Mouse (Mus musculus) thymus, adult 2 months (tissue): Measurements from ENCODE around the gene Rffl. TPM values are rescaled to one million over a fixed set of nuclear protein-coding genes. Genes with fewer than 3 reads are reported as not detected.

Experiments used
- DNase-seq: peaks from one replicate; pipeline ENCODE4 v3.0.0; 2021
- H3K27ac ChIP-seq: fragments of 200-500 bp; 2 replicates; pipeline ENCODE4 v1.5.1; 2012; ENCODE audit warnings: low read length, control low read depth; ENCODE audit not compliant: control insufficient read depth, insufficient read depth
- H3K27me3 ChIP-seq: fragments of 200-500 bp; 2 replicates; pipeline ENCODE4 v1.6.1; 2012; ENCODE audit warnings: mild to moderate bottlenecking, low read length, moderate library complexity, mixed read lengths; ENCODE audit not compliant: control insufficient read depth, insufficient read depth
- H3K36me3 ChIP-seq: fragments of 200-500 bp; 2 replicates; pipeline ENCODE4 v1.6.1; 2012; ENCODE audit warnings: mild to moderate bottlenecking, low read length, moderate library complexity; ENCODE audit not compliant: control insufficient read depth, insufficient read depth
- H3K4me1 ChIP-seq: fragments of 200-500 bp; replicated peaks from 2 replicates; pipeline ENCODE4 v1.6.1; 2012; ENCODE audit warnings: low read length; ENCODE audit not compliant: control insufficient read depth, insufficient read depth
- H3K4me3 ChIP-seq: fragments of 200-500 bp; 2 replicates; pipeline ENCODE4 v1.5.1; 2012; ENCODE audit warnings: mild to moderate bottlenecking, low read length, control low read depth, moderate library complexity; ENCODE audit not compliant: control insufficient read depth, insufficient read depth
- CTCF ChIP-seq: fragments of 200-500 bp; IDR thresholded peaks from 2 replicates; pipeline ENCODE4 v1.5.1; 2012; ENCODE audit warnings: mild to moderate bottlenecking, control low read depth, low read length, moderate library complexity, borderline replicate concordance; ENCODE audit not compliant: control insufficient read depth, poor library complexity, insufficient read depth; ENCODE audit errors: extremely low read depth
- POLR2A ChIP-seq: fragments of 200-500 bp; IDR thresholded peaks from 2 replicates; pipeline ENCODE4 v1.6.1; 2012; ENCODE audit warnings: mild to moderate bottlenecking, low read length, control low read depth, moderate library complexity; ENCODE audit not compliant: control insufficient read depth, poor library complexity, insufficient read depth; ENCODE audit errors: extremely low read depth
- WGBS: fragments of 180-500 bp; shearing (Covaris S2); methylation state at CpG from one replicate; pipeline ENCODE4 v1.1.7; 2018; 5-methylcytosine and 5-hydroxymethylcytosine counted together
- polyA plus RNA-seq: library from polyadenylated mRNA; depleted of rRNA; stranded (reverse); fragments of >200 nt; gene quantifications from 2 replicates; pipeline ENCODE4 v1.2.3, GENCODE M21; 2012; rRNA removed

Rffl gene
- polyA plus RNA-seq = 13.4 and 16.3 TPM in 2 replicates

GRCm38 (mm10) chr11:82871031-82871446 lies at the start of gene Rffl:
Gene Rffl (minus strand): TSS chr11:82871210.
- TF ChIP-seq POLR2A = no peak
- TF ChIP-seq CTCF = peak; percentile 89
- no peak within 1 kb of the TSS for H3K27ac ChIP-seq
- under 1% methylated on average over 43 of the region's 43 CpGs for WGBS
- DNase-seq = peak; percentile 92
- no peaks in the 10 kb centered on the region for H3K36me3 ChIP-seq
- H3K27me3 ChIP-seq = no peaks in the 10 kb centered on the region
- H3K4me3 ChIP-seq = peak within 1 kb of the TSS; percentile 83
- peaks cover 7% of the 10 kb centered on the region for H3K4me1 ChIP-seq

GRCm38 (mm10) chr11:82920768-82921167 lies 49.8 kb upstream of the Rffl start:
- TF ChIP-seq POLR2A (no peak), CTCF (no peak)
- Histone ChIP-seq H3K4me3 (no peak overlapping the region), H3K4me1 (no peaks in the 10 kb centered on the region), H3K36me3 (no peaks in the 10 kb centered on the region), H3K27ac (no peak overlapping the region), H3K27me3 (no peaks in the 10 kb centered on the region; the same call in 1 of the 2 replicates)
- DNase-seq = no peak
- WGBS = 89% methylated on average over 10 of the region's 10 CpGs

- H3K4me1 ChIP-seq = no peaks in the 10 kb centered on the region
- H3K27ac ChIP-seq = no peak overlapping the region
- WGBS = 9% methylated on average over 16 of the region's 16 CpGs
- peak; percentile 75 for DNase-seq
- H3K36me3 ChIP-seq = no peaks in the 10 kb centered on the region
- TF ChIP-seq CTCF = peak; percentile 88
- no peak for TF ChIP-seq POLR2A
- no peaks in the 10 kb centered on the region for H3K27me3 ChIP-seq
- no peak overlapping the region for H3K4me3 ChIP-seq
Observed at GRCm38 (mm10) chr11:82914711-82915352, 43.8 kb upstream of the Rffl start.

GRCm38 (mm10) chr11:82910679-82911389 lies 39.8 kb upstream of the Rffl start:
- H3K27ac ChIP-seq = no peak overlapping the region
- no peak overlapping the region for H3K4me3 ChIP-seq
- peaks cover 10% of the 10 kb centered on the region for H3K4me1 ChIP-seq
- TF ChIP-seq POLR2A (no peak), CTCF (no peak)
- no peaks in the 10 kb centered on the region for H3K36me3 ChIP-seq
- 87% methylated on average over 11 of the region's 11 CpGs for WGBS
- no peak for DNase-seq
- H3K27me3 ChIP-seq = no peaks in the 10 kb centered on the region

- TF ChIP-seq CTCF (no peak), POLR2A (no peak)
- no peaks in the 10 kb centered on the region for H3K36me3 ChIP-seq
- no peak for DNase-seq
- no peak within 1 kb of the TSS for H3K4me3 ChIP-seq
- H3K27ac ChIP-seq = no peak within 1 kb of the TSS
- WGBS = 96% methylated on average over 4 of the region's 4 CpGs
- H3K4me1 ChIP-seq = peaks cover 10% of the 10 kb centered on the region
- H3K27me3 ChIP-seq = no peaks in the 10 kb centered on the region
Observed at GRCm38 (mm10) chr11:82910250-82910649, 39.2 kb upstream of the Rffl start, which contains the start of gene Unc45b. Gene Unc45b (plus strand): TSS chr11:82910550.

GRCm38 (mm10) chr11:82908608-82908989 lies 37.6 kb upstream of the Rffl start:
- H3K27me3 ChIP-seq = no peaks in the 10 kb centered on the region
- WGBS = 53% methylated on average over 10 of the region's 10 CpGs
- TF ChIP-seq CTCF = no peak
- TF ChIP-seq POLR2A = no peak
- peaks cover 10% of the 10 kb centered on the region for H3K4me1 ChIP-seq
- no peak for DNase-seq
- H3K27ac ChIP-seq = no peak overlapping the region
- peaks cover 9% of the 10 kb centered on the region for H3K36me3 ChIP-seq
- H3K4me3 ChIP-seq = no peak overlapping the region
